Mouse (Mus musculus) testis, adult 2 months (tissue): ENCODE results near the gene Dscam. TPM values are rescaled to one million over a fixed set of nuclear protein-coding genes. Genes with fewer than 3 reads are reported as not detected.

Source experiments
- H3K27ac ChIP-seq: fragments of 200-500 bp; 2 replicates; pipeline ENCODE4 v1.5.1; 2012; ENCODE audit warnings: low read depth, low read length; ENCODE audit not compliant: control insufficient read depth, insufficient read depth
- H3K27me3 ChIP-seq: fragments of 200-500 bp; 2 replicates; pipeline ENCODE4 v1.6.1; 2012; ENCODE audit warnings: mild to moderate bottlenecking, low read length, moderate library complexity; ENCODE audit not compliant: control insufficient read depth, insufficient read depth
- H3K36me3 ChIP-seq: fragments of 200-500 bp; 2 replicates; pipeline ENCODE4 v1.6.1; 2012; ENCODE audit warnings: mild to moderate bottlenecking, low read length; ENCODE audit not compliant: control insufficient read depth, insufficient read depth
- H3K4me1 ChIP-seq: fragments of 200-500 bp; 2 replicates; pipeline ENCODE4 v1.6.1; 2012; ENCODE audit warnings: low read length; ENCODE audit not compliant: control insufficient read depth, insufficient read depth
- H3K4me3 ChIP-seq: fragments of 200-500 bp; 2 replicates; pipeline ENCODE4 v1.5.1; 2012; ENCODE audit warnings: low read depth, mild to moderate bottlenecking, low read length, moderate library complexity, mixed read lengths; ENCODE audit not compliant: control insufficient read depth
- CTCF ChIP-seq: fragments of 200-500 bp; IDR thresholded peaks from 2 replicates; pipeline ENCODE4 v1.5.1; 2012; ENCODE audit warnings: low read depth, mild to moderate bottlenecking, inconsistent platforms, low read length, moderate library complexity; ENCODE audit not compliant: control insufficient read depth, insufficient read depth, insufficient replicate concordance
- POLR2A ChIP-seq: fragments of 200-500 bp; IDR thresholded peaks from 2 replicates; pipeline ENCODE4 v1.6.1; 2012; ENCODE audit warnings: low read depth, mild to moderate bottlenecking, inconsistent platforms, low read length, moderate library complexity; ENCODE audit not compliant: control insufficient read depth
- polyA plus RNA-seq: library from polyadenylated mRNA; depleted of rRNA; stranded (reverse); fragments of >200 nt; gene quantifications from 2 replicates; pipeline ENCODE4 v1.2.3, GENCODE M21; 2012

Gene Dscam
- polyA plus RNA-seq, 1 experiment, result 0.94 TPM

- no peaks in the 10 kb centered on the region for H3K36me3 ChIP-seq
- no peak overlapping the region for H3K4me3 ChIP-seq
- TF ChIP-seq POLR2A, result no peak
- no peak for TF ChIP-seq CTCF
- H3K4me1 ChIP-seq, result no peaks in the 10 kb centered on the region
- no peaks in the 10 kb centered on the region for H3K27me3 ChIP-seq
- no peak overlapping the region for H3K27ac ChIP-seq
These were observed 417.3 kb downstream of the Dscam start for GRCm38 (mm10) chr16:96753164-96753780.

GRCm38 (mm10) chr16:96742475-96743255 lies 427.9 kb downstream of the Dscam start:
- TF ChIP-seq POLR2A, result no peak
- TF ChIP-seq CTCF, result no peak
- no peaks in the 10 kb centered on the region for H3K27me3 ChIP-seq
- no peak overlapping the region for H3K4me3 ChIP-seq
- no peak overlapping the region for H3K27ac ChIP-seq
- no peaks in the 10 kb centered on the region for H3K4me1 ChIP-seq
- H3K36me3 ChIP-seq, result no peaks in the 10 kb centered on the region

GRCm38 (mm10) chr16:96741336-96741735 lies 429.2 kb downstream of the Dscam start:
- H3K27ac ChIP-seq, result no peak overlapping the region
- no peaks in the 10 kb centered on the region for H3K36me3 ChIP-seq
- no peaks in the 10 kb centered on the region for H3K27me3 ChIP-seq
- no peaks in the 10 kb centered on the region for H3K4me1 ChIP-seq
- H3K4me3 ChIP-seq, result no peak overlapping the region
- no peak for TF ChIP-seq POLR2A
- no peak for TF ChIP-seq CTCF

- H3K4me1 ChIP-seq, result no peaks in the 10 kb centered on the region
- no peak for TF ChIP-seq POLR2A
- no peaks in the 10 kb centered on the region for H3K27me3 ChIP-seq
- H3K36me3 ChIP-seq, result no peaks in the 10 kb centered on the region
- H3K4me3 ChIP-seq, result no peak overlapping the region
- H3K27ac ChIP-seq, result no peak overlapping the region
These were observed 430.2 kb downstream of the Dscam start for GRCm38 (mm10) chr16:96740073-96741055.

- Histone ChIP-seq H3K27ac (no peak overlapping the region), H3K4me1 (no peaks in the 10 kb centered on the region), H3K4me3 (no peak overlapping the region), H3K36me3 (no peaks in the 10 kb centered on the region), H3K27me3 (no peaks in the 10 kb centered on the region)
- no peak for TF ChIP-seq CTCF
- TF ChIP-seq POLR2A, result no peak
These were observed 434.1 kb downstream of the Dscam start for GRCm38 (mm10) chr16:96736501-96736900.

GRCm38 (mm10) chr16:96730881-96731280 lies 439.7 kb downstream of the Dscam start:
- H3K36me3 ChIP-seq, result no peaks in the 10 kb centered on the region
- no peaks in the 10 kb centered on the region for H3K27me3 ChIP-seq
- TF ChIP-seq POLR2A, result no peak
- TF ChIP-seq CTCF, result no peak
- H3K27ac ChIP-seq, result no peak overlapping the region
- no peak overlapping the region for H3K4me3 ChIP-seq
- H3K4me1 ChIP-seq, result no peaks in the 10 kb centered on the region
